Mouse (Mus musculus) bone marrow macrophage, adult 2 months (primary cell): Measurements from ENCODE around the gene Enkur.

Source experiments
- CTCF ChIP-seq: IDR thresholded peaks from 2 replicates; pipeline ENCODE4 v1.5.1; 2012; ENCODE audit warnings: low read depth, mild to moderate bottlenecking, low read length, moderate library complexity
- POLR2A ChIP-seq: IDR thresholded peaks from 2 replicates; pipeline ENCODE4 v1.6.1; 2012; ENCODE audit warnings: mild to moderate bottlenecking, low read depth, low read length, borderline replicate concordance

DNA sequence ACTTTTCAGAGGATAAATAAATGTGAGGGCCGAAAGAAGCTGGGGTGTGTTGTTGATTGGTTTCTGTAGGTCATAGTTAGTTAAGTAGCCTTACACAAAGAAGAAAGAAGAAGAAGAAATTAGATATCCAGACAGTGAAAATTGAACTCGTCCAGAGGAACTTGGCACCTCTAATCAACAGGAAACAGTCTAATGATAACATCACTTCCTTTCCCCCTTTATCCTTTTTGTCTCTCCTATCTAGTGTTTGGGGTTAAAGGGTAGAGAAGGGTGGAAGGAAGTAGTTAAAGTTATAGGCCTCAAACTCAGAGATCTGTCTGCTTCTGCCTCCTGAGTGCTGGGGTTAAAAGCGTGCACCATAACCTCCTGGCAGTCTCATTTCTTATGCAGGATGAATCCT, 32.4 kb downstream of the Enkur start:
- TF ChIP-seq CTCF (no peak), POLR2A (no peak)
